Mouse (Mus musculus): Measurements from ENCODE around the gene Mybl2. TPM values are rescaled to one million over a fixed set of nuclear protein-coding genes. Genes with fewer than 3 reads are reported as not detected.

The Mybl2 gene
- polyA plus RNA-seq (2012; rRNA removed), result 6.5 and 10.5 TPM in 2 replicates

- Histone ChIP-seq H3K27me3 (ENCODE audit: control insufficient read depth, insufficient read depth, low read length) (no peaks in the 10 kb centered on the region), H3K4me1 (ENCODE audit: control insufficient read depth, insufficient read depth, insufficient read length) (no peaks in the 10 kb centered on the region), H3K36me3 (ENCODE audit: control insufficient read depth, insufficient read depth, low read length) (0 out of 2 replicates have a peak, but pooled peaks cover 1% of the 10 kb centered on the region), H3K4me3 (ENCODE audit: extremely low read depth, insufficient read depth, insufficient read length) (peak within 1 kb of the TSS; percentile 64), H3K27ac (ENCODE audit: insufficient read depth, low read length) (no peak within 1 kb of the TSS)
- WGBS, result under 1% methylated on average over 43 of the region's 48 CpGs
- TF ChIP-seq CTCF (IDR thresholded peaks at IDR 0.05; ENCODE audit: extremely low read depth, insufficient read depth, insufficient read length, insufficient replicate concordance), result no peak
- no peak for TF ChIP-seq POLR2A (IDR thresholded peaks at IDR 0.05; ENCODE audit: low read depth, low read length)
- peak; percentile 88 to 90 for DNase-seq (ENCODE audit: low read depth in 1 of 2, low spot score in 2 of 2)
Observed at GRCm38 (mm10) chr2:163054335-163054840, at the start of gene Mybl2. Gene Mybl2 (plus strand): TSS chr2:163054687.

GRCm38 (mm10) chr2:163007299-163007698, 47.2 kb upstream of the Mybl2 start:
- H3K4me3 ChIP-seq (ENCODE audit: extremely low read depth, insufficient read depth, insufficient read length), result no peak overlapping the region
- no peaks in the 10 kb centered on the region for H3K27me3 ChIP-seq (ENCODE audit: control insufficient read depth, insufficient read depth, low read length)
- H3K36me3 ChIP-seq (ENCODE audit: control insufficient read depth, insufficient read depth, low read length), result no peaks in the 10 kb centered on the region
- WGBS, result 68% methylated on average over 4 of the region's 4 CpGs
- DNase-seq (ENCODE audit: low read depth in 1 of 2, low spot score in 2 of 2), result no peak
- no peaks in the 10 kb centered on the region for H3K4me1 ChIP-seq (ENCODE audit: control insufficient read depth, insufficient read depth, insufficient read length)
- H3K27ac ChIP-seq (ENCODE audit: insufficient read depth, low read length), result no peak overlapping the region
- TF ChIP-seq POLR2A (IDR thresholded peaks at IDR 0.05; ENCODE audit: low read depth, low read length) (no peak), CTCF (IDR thresholded peaks at IDR 0.05; ENCODE audit: extremely low read depth, insufficient read depth, insufficient read length, insufficient replicate concordance) (no peak)

GRCm38 (mm10) chr2:163016916-163017743, 37.4 kb upstream of the Mybl2 start, which contains the start of gene Ift52:
Gene Ift52 (plus strand): TSS chr2:163017354.
- under 1% methylated on average over 57 of the region's 57 CpGs for WGBS

GRCm38 (mm10) chr2:163031289-163031688, 23.2 kb upstream of the Mybl2 start:
- TF ChIP-seq CTCF (IDR thresholded peaks at IDR 0.05; ENCODE audit: extremely low read depth, insufficient read depth, insufficient read length, insufficient replicate concordance) (no peak), POLR2A (IDR thresholded peaks at IDR 0.05; ENCODE audit: low read depth, low read length) (no peak)
- no peak overlapping the region for H3K4me3 ChIP-seq (ENCODE audit: extremely low read depth, insufficient read depth, insufficient read length)
- WGBS, result 88% methylated on average over 5 of the region's 5 CpGs
- H3K27me3 ChIP-seq (ENCODE audit: control insufficient read depth, insufficient read depth, low read length), result no peaks in the 10 kb centered on the region
- H3K4me1 ChIP-seq (ENCODE audit: control insufficient read depth, insufficient read depth, insufficient read length), result no peaks in the 10 kb centered on the region
- no peak for DNase-seq (ENCODE audit: low read depth in 1 of 2, low spot score in 2 of 2)
- H3K36me3 ChIP-seq (ENCODE audit: control insufficient read depth, insufficient read depth, low read length), result peaks cover 51% of the 10 kb centered on the region
- H3K27ac ChIP-seq (ENCODE audit: insufficient read depth, low read length), result no peak overlapping the region

More at GRCm38 (mm10) chr2:163016916-163017743, 37.4 kb upstream of the Mybl2 start, which contains the start of gene Ift52:
- DNase-seq (ENCODE audit: low read depth in 1 of 2, low spot score in 2 of 2), result peak; percentile 79 to 89
- TF ChIP-seq POLR2A (IDR thresholded peaks at IDR 0.05; ENCODE audit: low read depth, low read length) (no peak; the same call in 1 of the 2 replicates), CTCF (IDR thresholded peaks at IDR 0.05; ENCODE audit: extremely low read depth, insufficient read depth, insufficient read length, insufficient replicate concordance) (no peak)
- no peaks in the 10 kb centered on the region for H3K36me3 ChIP-seq (ENCODE audit: control insufficient read depth, insufficient read depth, low read length)
- H3K27ac ChIP-seq (ENCODE audit: insufficient read depth, low read length), result peak within 1 kb of the TSS; percentile 43; the same call in 1 of the 2 replicates
- no peaks in the 10 kb centered on the region for H3K27me3 ChIP-seq (ENCODE audit: control insufficient read depth, insufficient read depth, low read length)
- peak within 1 kb of the TSS; percentile 82 for H3K4me3 ChIP-seq (ENCODE audit: extremely low read depth, insufficient read depth, insufficient read length)
- H3K4me1 ChIP-seq (ENCODE audit: control insufficient read depth, insufficient read depth, insufficient read length), result no peaks in the 10 kb centered on the region

GRCm38 (mm10) chr2:163031757-163032156, 22.7 kb upstream of the Mybl2 start:
- 96% methylated on average over 2 of the region's 2 CpGs for WGBS

GRCm38 (mm10) chr2:163032622-163033021, 21.9 kb upstream of the Mybl2 start:
- no peak overlapping the region for H3K27ac ChIP-seq (ENCODE audit: insufficient read depth, low read length)
- whole genome bisulfite sequencing, result 50% methylated on average over 4 of the region's 4 CpGs
- DNase-seq (ENCODE audit: low read depth in 1 of 2, low spot score in 2 of 2), result no peak
- TF ChIP-seq POLR2A (IDR thresholded peaks at IDR 0.05; ENCODE audit: low read depth, low read length) (no peak), CTCF (IDR thresholded peaks at IDR 0.05; ENCODE audit: extremely low read depth, insufficient read depth, insufficient read length, insufficient replicate concordance) (no peak)
- no peaks in the 10 kb centered on the region for H3K27me3 ChIP-seq (ENCODE audit: control insufficient read depth, insufficient read depth, low read length)
- H3K4me3 ChIP-seq (ENCODE audit: extremely low read depth, insufficient read depth, insufficient read length), result no peak overlapping the region
- peaks cover 53% of the 10 kb centered on the region for H3K36me3 ChIP-seq (ENCODE audit: control insufficient read depth, insufficient read depth, low read length)
- H3K4me1 ChIP-seq (ENCODE audit: control insufficient read depth, insufficient read depth, insufficient read length), result no peaks in the 10 kb centered on the region

More at GRCm38 (mm10) chr2:163031757-163032156, 22.7 kb upstream of the Mybl2 start:
- H3K4me3 ChIP-seq (ENCODE audit: extremely low read depth, insufficient read depth, insufficient read length), result no peak overlapping the region
- TF ChIP-seq CTCF (IDR thresholded peaks at IDR 0.05; ENCODE audit: extremely low read depth, insufficient read depth, insufficient read length, insufficient replicate concordance) (no peak), POLR2A (IDR thresholded peaks at IDR 0.05; ENCODE audit: low read depth, low read length) (no peak)
- no peaks in the 10 kb centered on the region for H3K4me1 ChIP-seq (ENCODE audit: control insufficient read depth, insufficient read depth, insufficient read length)
- H3K36me3 ChIP-seq (ENCODE audit: control insufficient read depth, insufficient read depth, low read length), result peaks cover 51% of the 10 kb centered on the region
- H3K27me3 ChIP-seq (ENCODE audit: control insufficient read depth, insufficient read depth, low read length), result no peaks in the 10 kb centered on the region
- DNase-seq (ENCODE audit: low read depth in 1 of 2, low spot score in 2 of 2), result no peak
- H3K27ac ChIP-seq (ENCODE audit: insufficient read depth, low read length), result no peak overlapping the region
